Mouse (Mus musculus) brain, embryonic 14.5 days (tissue): ENCODE measurements at regions not wholly inside any gene's neighbourhood (a gene's known extent, or its start where the extent isn't known, plus 50 kb on each side); places are given as distances from the start of the nearest gene placed in this dataset.

Source experiments
- CTCF ChIP-seq: fragments of 200-500 bp; IDR thresholded peaks from 2 replicates; pipeline ENCODE4 v1.5.1; 2012; ENCODE audit warnings: inconsistent platforms, mild to moderate bottlenecking, moderate library complexity, borderline replicate concordance; ENCODE audit not compliant: insufficient read depth, insufficient read length; ENCODE audit errors: extremely low read depth
- POLR2A ChIP-seq: fragments of 200-500 bp; IDR thresholded peaks from 2 replicates; pipeline ENCODE4 v1.6.1; 2012; ENCODE audit warnings: mild to moderate bottlenecking, inconsistent platforms, borderline replicate concordance; ENCODE audit not compliant: poor library complexity, insufficient read depth, insufficient read length, severe bottlenecking; ENCODE audit errors: extremely low read depth

GRCm38 (mm10) chr17:94528765-94529164 lies 221.1 kb downstream of the Mettl4 start:
- TF ChIP-seq CTCF (no peak), POLR2A (no peak)
